Mouse (Mus musculus) gastrocnemius, postnatal 25 days (tissue): ENCODE data around the gene Fbxo28. TPM values are rescaled to one million over a fixed set of nuclear protein-coding genes. Genes with fewer than 3 reads are reported as not detected.
A peak's percentile ranks its signal among the peaks of the same experiment; 100 is the strongest.

ENCODE experiments used
- DNase-seq: peaks from one replicate; pipeline ENCODE4 v3.0.0; 2022
- total RNA-seq, 2 experiments: library from RNA; stranded (reverse); gene quantifications; 1 replicate in 1 of 2; 2 replicates in 1 of 2; pipeline ENCODE4 v1.2.3; 2021

Fbxo28 gene
- total RNA-seq, 2 experiments from 2014 or later = 16.5 to 17.7 TPM

- no peak for DNase-seq
These were observed 51.6 kb downstream of the Fbxo28 start for GRCm38 (mm10) chr1:182289781-182290180.

- DNase-seq = no peak
These were observed 52.8 kb downstream of the Fbxo28 start for GRCm38 (mm10) chr1:182288601-182289000.

GRCm38 (mm10) chr1:182287781-182288180 is 53.6 kb downstream of the Fbxo28 start:
- DNase-seq = no peak

- no peak for DNase-seq
These were observed 56.6 kb downstream of the Fbxo28 start for GRCm38 (mm10) chr1:182284795-182285194.

- DNase-seq = no peak
These were observed 58.2 kb downstream of the Fbxo28 start for GRCm38 (mm10) chr1:182283231-182283630.

GRCm38 (mm10) chr1:182282091-182283075 is 59.0 kb downstream of the Fbxo28 start, which contains the start of gene Degs1:
Gene Degs1 (minus strand): TSS chr1:182282804.
- DNase-seq = peak; percentile 93

GRCm38 (mm10) chr1:182281251-182281711 is 60.1 kb downstream of the Fbxo28 start:
- no peak for DNase-seq

- no peak for DNase-seq
These were observed 60.9 kb downstream of the Fbxo28 start for GRCm38 (mm10) chr1:182280577-182280976.

- DNase-seq = no peak
These were observed 61.4 kb downstream of the Fbxo28 start for GRCm38 (mm10) chr1:182280046-182280445.

GRCm38 (mm10) chr1:182279436-182279835 is 62.0 kb downstream of the Fbxo28 start:
- DNase-seq = no peak

- DNase-seq = no peak
These were observed 66.3 kb downstream of the Fbxo28 start for GRCm38 (mm10) chr1:182275109-182275508.

GRCm38 (mm10) chr1:182271632-182272031 is 69.8 kb downstream of the Fbxo28 start:
- DNase-seq = no peak

- DNase-seq = no peak
These were observed 70.3 kb downstream of the Fbxo28 start for GRCm38 (mm10) chr1:182271130-182271529.

- DNase-seq = no peak
These were observed 73.1 kb downstream of the Fbxo28 start for GRCm38 (mm10) chr1:182268317-182268716.

GRCm38 (mm10) chr1:182266028-182266525 is 75.4 kb downstream of the Fbxo28 start:
- DNase-seq = no peak

Other genes with a start within 250 kb of the Fbxo28 start
- gene Srp9, start 216.9 kb downstream of the Fbxo28 start, total RNA-seq = 10 to 100 TPM; 34.6 to 37.0 TPM
- gene Vmn1r1, start 177.1 kb downstream of the Fbxo28 start, total RNA-seq = not detected
- gene Degs1, start 58.8 kb downstream of the Fbxo28 start, total RNA-seq = 10 to 100 TPM; 17.6 to 18.6 TPM
- 1 to 10 TPM; 8.5 to 8.6 TPM for gene Trp53bp2, start 67.5 kb upstream of the Fbxo28 start, total RNA-seq
- gene Capn2, start 176.0 kb upstream of the Fbxo28 start, total RNA-seq = 10 to 100 TPM; 52.0 to 59.4 TPM
- gene Capn8, start 223.4 kb upstream of the Fbxo28 start, total RNA-seq = not detected